ENCODE assay signal across 13 mouse cellular contexts in genomic region chr15:82044166-82044784, GRCm38 (mm10). TPM values are rescaled to one million over a fixed set of nuclear protein-coding genes. Genes with fewer than 3 reads are reported as not detected.
DNase-seq lines count a peak whose midpoint lies in the region; ATAC-seq and TF ChIP-seq lines count a peak whose summit lies in the region.
"Had no signal": no experiment of that assay in that cellular context is flagged by ENCODE, and none has a peak within 500 bp of the region (broad histone marks: within the 10 kb centered on the region; RNA-seq: fewer than 3 reads in every experiment).

No protein-coding gene starts in this region.

- H3K79me2 ChIP-seq in liver, adult 2 months (ENCODE audit: control insufficient read depth, insufficient read depth, low read length): peaks cover 11% of the 10 kb centered on the region; the same call in 1 of the 2 replicates

- TF ChIP-seq CTCF in liver, adult 2 months (IDR thresholded peaks at IDR 0.05; ENCODE audit: low read depth, low read length): no peak

- no peak overlapping the region for H3K27ac ChIP-seq in liver, adult 2 months (replicated peaks; ENCODE audit: insufficient read depth, low read depth, low read length)

- no peak for ATAC-seq in megakaryocyte, adult 5-6 weeks (ENCODE audit: poor library complexity, severe bottlenecking)

- H3K27me3 ChIP-seq in liver, adult 2 months (ENCODE audit: control insufficient read depth, insufficient read depth, low read length): no peaks in the 10 kb centered on the region

- H3K4me3 ChIP-seq in liver, adult 2 months (ENCODE audit: insufficient read depth, low read depth, low read length): no peak overlapping the region

- DNase-seq in embryo, embryonic 10 days (ENCODE audit: low spot score): peak; percentile 28
- DNase-seq in embryo, embryonic 9.5 days (ENCODE audit: extremely low spot score): no peak
- DNase-seq in liver, adult 2 months (ENCODE audit: extremely low read depth, low read depth, low spot score): peak; percentile 14
- DNase-seq in liver (no peak), ES-CJ7 (ENCODE audit: low read depth, low spot score) (peak; percentile 82)
- DNase-seq in lung, postnatal 36 days: peak; percentile 38
- no peak for DNase-seq in spleen, postnatal 36 days (ENCODE audit: low spot score in 2 of 2)
- DNase-seq: layer of hippocampus, adult 9-11 months had no signal

- TF ChIP-seq POLR2A in liver, adult 2 months (IDR thresholded peaks at IDR 0.05; ENCODE audit: extremely low read depth, insufficient read depth, low read length): no peak

- peaks cover 20% of the 10 kb centered on the region for H3K36me3 ChIP-seq in liver, adult 2 months (ENCODE audit: control insufficient read depth, insufficient read depth, low read length)

- H3K9ac ChIP-seq in liver, adult 2 months (ENCODE audit: low read depth, low read length): no peak overlapping the region

- WGBS in liver, adult 2 months: 96% methylated on average over 7 of the region's 7 CpGs

- peaks cover 7% of the 10 kb centered on the region for H3K4me1 ChIP-seq in liver, adult 2 months (ENCODE audit: control insufficient read depth, insufficient read depth, low read length)

RNA-seq across cellular contexts. Expression of gene Snu13, which starts 3.1 kb away (rescaled TPM):
- 23.3 and 26.2 TPM in 2 replicates for total RNA-seq in liver, adult 2 months (2014; rRNA removed)
- polyA plus RNA-seq in liver, adult 2 months (2012; rRNA removed): 23.1 and 25.4 TPM in 2 replicates
- 104 and 106 TPM in 2 replicates for total RNA-seq in megakaryocyte, adult 5-6 weeks (2015)
- 79.1 and 80.3 TPM in 2 replicates for total RNA-seq in megakaryocyte, adult 5-6 weeks (2017)

RNA-seq across cellular contexts. Expression of gene Desi1, which starts 10.6 kb away (rescaled TPM):
- 6.6 and 10.1 TPM in 2 replicates for total RNA-seq in liver, adult 2 months (2014; rRNA removed)
- polyA plus RNA-seq in liver, adult 2 months (2012; rRNA removed): 28.7 and 31.1 TPM in 2 replicates
- total RNA-seq in megakaryocyte, adult 5-6 weeks (2015): 19.1 and 26.3 TPM in 2 replicates
- 2.6 and 3.9 TPM in 2 replicates for total RNA-seq in megakaryocyte, adult 5-6 weeks (2017)

RNA-seq across cellular contexts. Expression of gene 4930407I10Rik, which starts 14.7 kb away (rescaled TPM):
- not detected in 2 replicates for total RNA-seq in liver, adult 2 months (2014; rRNA removed)
- not detected in 2 replicates for polyA plus RNA-seq in liver, adult 2 months (2012; rRNA removed)
- not detected in 2 replicates for total RNA-seq in megakaryocyte, adult 5-6 weeks (2015)
- not detected in 2 replicates for total RNA-seq in megakaryocyte, adult 5-6 weeks (2017)
- polyA plus RNA-seq: frontal cortex, adult 2 months; liver, embryonic 16.5 days; neural tube, embryonic 14.5 days had no signal

RNA-seq across cellular contexts. Expression of gene Mei1, which starts 25.5 kb away (rescaled TPM):
- not detected in 2 replicates for total RNA-seq in liver, adult 2 months (2014; rRNA removed)
- polyA plus RNA-seq in liver, adult 2 months (2012; rRNA removed): not detected in 2 replicates
- total RNA-seq in megakaryocyte, adult 5-6 weeks (2015): not detected in 2 replicates
- total RNA-seq in megakaryocyte, adult 5-6 weeks (2017): not detected in 2 replicates
- polyA plus RNA-seq: hindbrain, embryonic 11.5 days; liver, embryonic 16.5 days; neural tube, embryonic 14.5 days had no signal

RNA-seq across cellular contexts. Expression of gene Xrcc6, which starts 56.6 kb away (rescaled TPM):
- 18.2 and 22.8 TPM in 2 replicates for total RNA-seq in liver, adult 2 months (2014; rRNA removed)
- 8.5 and 8.9 TPM in 2 replicates for polyA plus RNA-seq in liver, adult 2 months (2012; rRNA removed)
- 28.8 and 36.2 TPM in 2 replicates for total RNA-seq in megakaryocyte, adult 5-6 weeks (2015)
- 82.5 and 83.2 TPM in 2 replicates for total RNA-seq in megakaryocyte, adult 5-6 weeks (2017)

Comparison
In these comparisons a context has a peak if more than half of its experiments do, and no peak if none do; other contexts are left out.
1. DNase-seq: peak in embryo, embryonic 10 days (single experiment), liver, adult 2 months (single experiment), ES-CJ7 (single experiment) and lung, postnatal 36 days (single experiment); none in embryo, embryonic 9.5 days (single experiment), liver (single experiment) and spleen, postnatal 36 days (0 of 2).